Mouse (Mus musculus) kidney, adult 2 months (tissue): ENCODE results near the gene Bmf.

ENCODE experiments used
- CTCF ChIP-seq: fragments of 200-500 bp; conservative IDR thresholded peaks from 2 replicates; pipeline ENCODE4 v1.5.1; 2011; ENCODE audit warnings: low read depth, mild to moderate bottlenecking, control low read depth, low read length, moderate library complexity, mixed read lengths; ENCODE audit not compliant: insufficient read depth, insufficient read length
- POLR2A ChIP-seq: fragments of 200-500 bp; IDR thresholded peaks from one replicate; pipeline ENCODE4 v1.6.1; 2011; ENCODE audit warnings: low read depth, low read length, control low read depth

GRCm38 (mm10) chr2:118529466-118530181 is 19.9 kb downstream of the Bmf start:
- TF ChIP-seq POLR2A (no peak), CTCF (0 out of 2 replicates have a peak, but pooled peaks have one; percentile 15)
